Mouse (Mus musculus) cerebellum, postnatal 25 days (tissue): ENCODE data around the gene Sstr4.
A peak's percentile ranks its signal among the peaks of the same experiment; 100 is the strongest.

Source experiments
- DNase-seq, 2 experiments: peaks; one replicate each; pipeline ENCODE4 v3.0.0; 2021; ENCODE audit warnings: mixed read lengths in 2 of 2

Gene Sstr4

DNA sequence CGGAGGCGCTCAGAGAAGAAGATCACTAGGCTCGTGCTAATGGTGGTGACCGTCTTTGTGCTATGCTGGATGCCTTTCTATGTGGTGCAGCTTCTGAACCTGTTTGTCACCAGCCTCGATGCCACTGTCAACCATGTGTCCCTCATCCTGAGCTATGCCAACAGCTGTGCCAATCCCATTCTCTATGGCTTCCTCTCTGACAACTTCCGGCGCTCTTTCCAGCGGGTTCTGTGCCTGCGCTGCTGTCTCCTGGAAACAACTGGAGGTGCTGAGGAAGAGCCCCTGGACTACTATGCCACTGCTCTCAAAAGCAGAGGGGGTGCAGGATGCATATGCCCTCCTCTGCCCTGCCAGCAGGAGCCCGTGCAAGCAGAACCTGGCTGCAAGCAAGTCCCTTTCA, 1.1 kb downstream of the Sstr4 start:
- DNase-seq, result no peak

DNA sequence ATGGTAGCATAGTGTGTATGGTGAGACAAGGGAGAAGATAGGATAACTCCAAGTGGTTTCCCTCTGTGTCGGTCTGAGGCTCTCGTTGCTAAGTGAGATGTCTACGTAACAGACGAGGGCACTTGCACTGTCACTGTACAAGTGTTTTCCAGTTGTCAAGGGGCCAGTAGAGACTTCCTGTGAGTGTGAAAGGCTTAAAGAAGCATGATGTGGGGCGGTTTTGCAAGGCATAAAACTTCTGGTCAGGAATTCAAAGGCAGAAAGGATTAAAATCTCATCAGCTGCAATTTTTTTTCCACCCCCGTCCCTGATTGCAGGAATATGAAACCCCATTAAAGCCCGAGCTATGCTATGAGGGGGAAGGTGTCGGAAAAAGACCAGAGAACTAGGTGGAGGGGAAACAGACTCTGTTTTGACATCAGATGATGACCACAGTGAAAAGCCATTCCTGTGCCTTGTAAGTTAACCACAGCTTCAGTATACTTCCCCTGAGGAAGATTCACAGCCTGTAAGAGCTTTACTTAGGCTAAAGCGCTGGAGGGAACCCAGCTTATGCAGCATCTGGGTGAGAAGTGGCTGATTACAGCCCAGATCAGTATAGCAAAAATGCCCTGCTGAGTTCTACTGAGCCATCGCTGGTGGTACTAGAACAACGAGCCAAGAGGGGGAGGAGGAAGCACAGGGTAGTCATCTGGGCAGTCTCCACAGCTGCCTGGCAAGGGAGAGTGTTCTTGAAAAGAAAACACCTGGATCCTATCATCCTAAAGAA, 2.1 kb downstream of the Sstr4 start:
- no peak for DNase-seq

DNA sequence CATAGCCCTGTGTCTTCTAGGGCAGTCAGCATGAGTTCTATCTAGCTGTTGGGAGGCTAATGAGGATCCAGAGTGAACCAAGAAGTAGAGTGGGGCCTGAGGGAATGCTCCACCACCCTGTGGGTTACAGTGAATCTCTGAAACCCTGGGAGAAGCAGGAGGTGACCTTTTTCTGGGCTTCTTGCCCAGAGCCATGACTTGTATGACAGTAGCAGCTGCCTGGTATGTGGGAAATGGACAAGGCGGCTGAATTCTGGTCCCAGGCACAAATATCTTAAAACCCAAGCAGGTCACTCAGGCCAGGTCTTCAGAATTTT, 2.6 kb downstream of the Sstr4 start:
- no peak for DNase-seq

DNA sequence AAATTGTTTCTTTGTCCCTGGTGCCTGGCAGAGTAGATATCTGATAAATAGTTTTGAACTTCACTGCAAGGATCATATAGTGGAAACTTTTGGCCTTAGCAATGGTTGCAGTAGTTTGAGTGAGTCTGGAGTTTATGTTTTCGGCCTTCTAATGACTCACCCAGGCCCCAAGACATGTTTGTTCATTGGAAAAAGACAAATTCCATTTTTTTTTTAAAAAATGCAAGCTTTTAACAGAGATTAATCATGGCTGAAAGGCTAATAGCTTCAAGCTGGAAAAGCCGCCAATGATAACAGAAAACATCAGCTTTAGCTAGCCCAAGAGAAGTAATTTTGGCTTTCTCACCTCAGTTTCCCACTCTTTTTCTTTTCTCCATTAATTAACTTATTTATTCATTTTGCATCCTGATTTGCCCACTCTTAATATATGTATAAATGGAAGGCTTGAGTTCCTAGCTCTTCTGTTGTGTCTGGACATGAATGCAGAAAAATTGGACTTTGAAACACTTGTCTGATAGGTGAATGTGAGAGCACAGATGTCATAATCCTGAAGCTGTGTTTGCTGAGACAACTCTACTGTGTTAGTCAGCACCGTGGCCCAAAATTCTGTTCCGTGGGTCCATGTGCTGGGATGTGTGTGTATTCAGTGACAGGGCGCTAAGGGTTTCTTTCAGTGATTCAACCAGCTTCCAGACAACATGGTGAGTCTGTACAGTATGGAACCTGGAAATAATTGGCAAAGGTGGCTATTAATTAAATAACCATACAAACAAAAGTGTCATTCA, 3.9 kb downstream of the Sstr4 start:
- DNase-seq, result no peak

DNA sequence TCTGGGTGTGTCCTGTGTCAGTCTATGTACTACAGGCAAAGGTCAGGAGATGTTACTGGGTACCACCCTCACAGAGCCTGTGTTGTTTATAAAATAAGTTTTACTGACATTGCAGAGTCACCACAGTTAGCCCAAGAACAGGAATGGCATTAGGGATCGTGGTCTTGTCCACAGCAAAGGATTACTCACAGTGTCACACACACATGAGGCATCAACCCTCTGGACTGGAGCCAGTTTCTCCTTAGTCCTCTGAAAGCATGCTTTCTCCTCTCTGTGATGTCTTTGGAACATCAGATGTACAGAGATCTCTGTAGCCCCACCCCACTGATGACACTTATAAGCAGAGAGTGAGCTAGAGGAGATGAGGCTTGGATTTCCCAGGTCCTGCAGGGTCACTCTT, 7.1 kb downstream of the Sstr4 start:
- no peak for DNase-seq

DNA sequence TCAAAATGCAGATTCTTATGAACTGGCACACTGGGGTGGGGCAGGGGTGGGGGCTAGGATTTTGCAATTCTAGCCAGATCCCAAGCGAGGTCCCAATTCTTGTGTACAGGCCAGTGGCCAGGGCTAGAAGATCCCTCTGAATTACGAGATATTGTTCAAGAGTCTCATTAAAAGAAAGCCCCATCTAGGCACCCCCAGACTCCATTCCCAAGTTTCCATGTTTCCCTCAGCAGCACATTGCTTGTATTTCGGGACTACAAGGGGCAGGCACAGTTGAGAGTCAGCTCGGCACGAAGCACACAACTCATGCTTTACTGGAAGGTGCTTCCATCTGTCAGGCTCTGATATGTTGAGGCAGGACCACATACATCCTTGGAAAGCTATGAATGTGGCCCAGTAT, 9.8 kb downstream of the Sstr4 start:
- DNase-seq, result no peak

DNA sequence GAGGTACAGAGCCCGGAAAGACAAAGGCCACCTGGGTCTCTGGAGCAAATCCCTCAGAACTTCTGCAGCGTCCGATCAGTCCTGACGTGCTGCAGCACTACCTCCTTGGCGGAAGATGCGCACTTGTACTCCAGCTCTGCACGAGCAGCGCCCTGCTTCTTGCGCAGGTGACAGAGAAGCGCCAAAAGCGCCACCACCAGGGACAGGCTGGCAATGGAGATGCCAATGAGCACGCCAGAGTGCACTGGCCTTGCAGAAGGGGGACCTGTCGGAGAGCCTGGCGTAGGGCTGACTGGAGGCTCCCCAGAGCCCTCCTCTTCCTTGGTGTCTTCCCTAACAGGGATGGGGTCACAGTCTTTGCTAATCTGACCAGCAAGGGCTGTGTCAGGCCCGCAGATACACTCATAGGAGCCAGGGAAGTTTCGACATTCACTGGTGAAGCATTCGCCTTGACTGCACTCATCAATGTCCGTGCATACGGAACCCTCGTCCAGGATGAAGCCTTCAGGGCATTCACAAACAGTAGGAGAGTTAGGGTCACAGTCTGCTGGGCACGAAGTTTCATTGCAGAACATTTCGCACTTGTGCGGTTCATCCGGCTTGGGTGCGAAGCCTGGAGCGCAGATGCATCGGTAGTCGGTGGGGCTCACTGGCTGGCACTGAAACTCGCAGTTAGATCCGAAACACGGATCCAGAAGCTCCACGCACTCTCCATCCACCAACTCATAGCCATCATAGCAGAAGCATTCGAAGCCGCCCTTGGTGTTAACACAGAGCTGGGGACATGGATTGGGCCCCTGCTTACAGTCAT, 11.2 kb downstream of the Sstr4 start:
- DNase-seq, result peak; percentile 6 to 15

DNA sequence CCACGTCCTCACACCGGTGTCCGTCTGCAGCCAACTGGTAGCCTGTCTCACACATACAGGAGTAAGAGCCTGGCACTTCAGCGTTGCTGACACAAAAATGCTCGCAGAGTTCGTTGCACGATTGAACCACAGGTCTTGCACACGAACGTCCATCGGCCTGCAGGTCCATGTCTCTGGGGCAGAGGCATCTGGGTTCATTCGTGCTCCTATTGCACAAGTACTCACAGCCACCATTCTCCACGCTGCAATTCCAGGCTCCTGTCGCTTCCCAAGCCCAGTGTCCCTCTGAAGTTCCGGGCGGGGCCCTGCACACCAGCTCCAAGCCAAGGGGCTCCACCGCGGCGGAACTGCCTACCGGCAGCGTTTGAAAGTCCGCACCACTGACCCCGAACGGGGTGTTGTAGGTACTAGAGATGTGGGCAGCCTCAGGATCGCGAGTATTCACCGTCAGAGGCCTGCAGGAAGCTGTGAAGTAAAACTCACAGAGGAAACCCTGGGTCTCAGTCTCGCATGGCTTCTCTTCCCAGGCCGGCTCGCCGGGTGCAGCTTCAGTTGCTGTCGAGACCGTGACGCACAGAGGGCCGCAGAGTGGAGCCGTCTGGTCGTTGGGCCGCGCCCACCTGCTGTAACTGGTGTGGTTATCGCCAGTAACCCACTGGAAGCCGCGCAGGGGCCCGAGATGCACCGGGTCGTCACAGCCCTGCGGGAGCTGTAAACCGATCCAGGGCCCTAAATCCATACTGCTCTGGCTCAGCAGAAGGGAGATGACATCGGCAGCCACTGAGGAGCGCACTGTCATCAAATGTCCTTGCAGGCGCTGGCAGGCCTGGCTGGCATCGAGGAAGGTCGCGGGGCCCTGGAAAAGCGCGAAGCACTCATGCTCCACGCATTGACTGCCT, 12.1 kb downstream of the Sstr4 start:
- peak in 1 of 2 experiments; percentile 17 for DNase-seq

DNA sequence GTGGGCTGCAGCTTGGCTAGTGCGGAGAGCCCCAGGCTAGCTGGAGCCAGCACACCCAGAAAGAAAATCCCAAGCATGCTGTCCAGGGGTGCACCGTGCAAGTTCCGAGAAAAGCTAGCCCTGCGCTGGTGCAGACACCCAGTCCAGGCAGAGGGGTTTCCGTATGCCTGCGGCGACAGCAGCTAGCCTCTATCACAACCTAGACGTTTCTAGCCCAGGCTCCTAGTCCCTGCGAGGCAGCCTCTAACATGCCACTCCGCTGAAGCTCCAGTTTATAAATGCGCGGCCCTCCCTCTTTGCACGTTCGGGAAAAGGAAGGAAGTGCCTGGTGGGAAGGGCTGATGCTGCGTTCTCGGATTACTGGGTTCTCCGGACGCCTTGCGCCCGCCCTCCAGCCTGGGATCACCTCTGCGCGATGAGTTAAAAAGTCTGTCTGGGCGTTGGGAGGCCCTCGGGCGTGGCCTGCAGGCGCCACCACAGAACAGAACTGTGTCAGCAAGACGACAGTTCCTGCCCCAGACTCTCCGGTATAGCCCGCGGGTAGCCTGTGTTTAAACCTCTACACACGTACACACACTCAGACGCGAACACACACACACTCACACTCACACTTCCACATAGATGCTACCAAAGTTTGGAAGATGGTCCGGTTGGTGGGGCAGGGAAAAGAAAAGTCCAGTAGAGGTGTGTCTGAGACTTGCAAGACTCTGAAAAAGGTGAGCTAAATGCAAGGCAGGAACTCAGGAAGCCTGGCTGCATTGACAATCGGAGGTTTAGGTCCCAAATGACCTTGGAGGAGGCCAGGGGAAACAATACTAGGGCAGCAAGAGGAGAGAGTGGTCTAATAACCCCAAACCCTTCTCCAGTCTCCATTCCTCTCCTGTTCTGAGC, 13.0 kb downstream of the Sstr4 start, which contains the start of gene Thbd:
Thbd (minus strand) TSS at position 319 of the 891 bp plus-strand sequence.
- peak in 1 of 2 experiments; percentile 9 for DNase-seq

DNA sequence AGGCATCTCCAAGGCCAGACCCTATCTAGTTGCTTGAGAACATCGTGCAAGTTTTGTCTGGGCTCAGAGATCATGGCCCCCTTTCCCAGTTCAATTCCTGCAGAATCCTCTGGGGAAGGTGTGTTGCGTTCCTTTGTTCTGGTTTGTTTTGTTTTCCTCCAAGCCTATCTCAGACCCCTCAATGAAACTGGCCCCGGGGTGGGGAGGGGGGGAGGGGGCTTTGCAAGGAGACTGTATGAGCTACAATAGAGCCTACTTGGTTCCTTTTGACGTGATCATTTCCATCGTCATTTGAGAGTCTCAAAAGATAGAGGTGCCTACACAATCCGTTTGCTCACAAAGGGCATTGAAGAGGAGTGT, 13.6 kb downstream of the Sstr4 start:
- DNase-seq, result no peak

DNA sequence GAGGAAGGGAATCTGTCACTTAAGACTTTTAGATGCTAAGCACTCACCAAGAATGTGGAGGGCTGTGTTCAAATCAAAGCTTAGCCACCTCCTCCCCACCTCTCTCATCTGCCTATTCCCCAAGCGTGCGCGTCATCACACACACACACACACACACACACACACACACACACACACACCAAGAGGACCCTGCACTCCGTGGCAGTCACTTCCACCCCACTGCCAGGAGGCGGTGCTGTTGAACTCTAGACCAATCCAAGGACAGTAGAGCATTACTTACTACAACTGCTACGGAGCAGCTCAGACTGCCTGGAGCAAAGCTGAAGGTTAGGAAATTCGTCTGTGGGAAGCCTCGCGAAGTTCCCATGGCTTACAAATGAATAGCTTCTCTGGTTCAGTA, 14.0 kb downstream of the Sstr4 start:
- DNase-seq, result peak; percentile 22 to 52

DNA sequence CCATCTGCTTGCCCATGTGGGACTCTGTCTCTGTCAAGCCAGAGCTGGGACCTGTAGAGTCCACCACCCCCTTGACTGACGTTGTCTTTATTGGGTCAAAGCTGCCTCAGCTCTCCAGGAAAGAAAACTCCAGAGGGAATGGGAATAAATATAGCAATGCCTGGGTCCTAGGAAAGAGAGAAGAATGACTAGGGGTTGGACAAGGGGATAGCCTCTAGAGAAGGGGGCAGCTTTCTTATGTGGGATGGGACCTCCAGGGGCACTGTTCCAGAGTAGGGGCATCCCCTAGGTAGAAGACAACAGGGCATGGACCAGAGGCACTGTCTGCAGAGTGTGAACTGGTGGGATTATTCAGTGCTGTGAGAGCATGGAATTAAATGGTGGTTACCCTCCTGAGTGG, 14.7 kb downstream of the Sstr4 start:
- DNase-seq, result no peak

DNA sequence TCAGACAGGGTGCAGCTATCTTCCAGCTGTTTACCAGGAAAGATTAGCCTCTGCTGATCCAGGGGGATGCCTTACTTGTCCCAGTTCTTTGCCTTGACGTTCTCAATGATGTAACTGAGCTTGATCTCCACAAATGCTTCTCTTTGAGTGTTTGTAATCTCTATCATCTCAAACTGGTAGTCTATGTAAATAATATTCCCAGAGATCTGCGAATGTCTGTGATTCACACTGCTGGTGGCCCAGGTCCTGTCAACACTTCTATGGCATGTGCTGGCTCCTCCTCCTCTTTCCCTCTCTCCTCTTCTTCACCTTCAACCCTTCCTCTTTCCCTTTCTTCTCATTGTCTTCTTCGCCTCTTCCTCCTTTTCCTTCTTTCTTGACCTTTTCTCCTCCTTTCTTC, 24.0 kb downstream of the Sstr4 start:
- no peak for DNase-seq

DNA sequence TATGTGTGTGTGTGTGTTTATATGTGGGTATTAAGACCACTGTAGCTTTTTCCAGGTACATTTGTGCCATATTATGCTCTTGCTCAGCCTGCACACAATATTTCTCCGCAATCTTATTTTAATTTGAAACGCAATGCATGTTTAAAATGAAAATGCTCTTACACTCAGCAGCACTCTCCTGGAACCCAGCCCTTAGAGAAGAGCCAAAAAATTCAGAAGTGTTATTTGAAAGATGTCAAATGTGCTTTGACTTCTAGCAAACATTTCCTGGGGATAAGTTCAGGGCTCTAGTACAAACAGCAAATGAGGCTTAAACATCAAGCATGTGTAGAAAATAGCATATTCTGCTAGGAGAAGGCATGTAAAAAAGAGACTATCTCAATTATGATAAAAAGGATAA, 24.6 kb downstream of the Sstr4 start:
- no peak for DNase-seq

DNA sequence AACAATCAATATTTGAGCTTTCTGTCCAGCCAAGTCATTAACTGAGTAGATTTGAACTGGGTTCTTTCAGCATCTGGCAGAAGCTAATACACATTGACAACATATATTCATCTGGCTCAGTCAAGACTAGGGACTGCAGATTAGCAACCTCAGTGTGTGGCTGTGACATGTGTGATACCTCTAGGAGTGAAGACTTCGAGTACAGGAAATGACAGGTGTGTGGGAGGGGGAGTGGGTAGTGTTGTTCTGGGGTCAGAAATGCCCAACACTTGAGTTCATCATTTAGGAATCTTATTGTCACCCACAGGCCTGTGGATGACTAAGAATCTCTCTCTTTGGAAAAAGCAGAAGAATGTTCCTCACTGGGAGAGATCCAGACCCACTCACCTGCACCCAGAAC, 26.0 kb downstream of the Sstr4 start:
- DNase-seq, result no peak

DNA sequence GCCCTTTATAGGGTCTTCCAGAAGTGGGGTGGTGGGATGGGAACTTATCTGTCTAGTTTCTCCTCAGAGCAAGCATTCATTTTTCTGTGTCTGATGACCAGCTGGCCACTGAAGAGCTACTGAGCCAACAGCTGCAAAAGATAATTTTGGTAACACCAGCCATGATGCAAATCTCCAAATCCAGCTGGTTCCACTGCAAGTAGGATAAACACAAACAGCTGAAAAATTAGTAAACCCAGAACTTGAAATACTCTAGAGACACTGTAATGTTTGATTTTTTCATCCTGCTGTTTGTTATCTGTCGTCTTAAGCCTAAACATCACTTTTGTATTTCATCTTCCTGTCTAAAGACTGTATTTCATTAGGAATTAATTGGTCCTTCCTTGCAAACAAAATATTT, 26.6 kb downstream of the Sstr4 start:
- DNase-seq, result no peak

DNA sequence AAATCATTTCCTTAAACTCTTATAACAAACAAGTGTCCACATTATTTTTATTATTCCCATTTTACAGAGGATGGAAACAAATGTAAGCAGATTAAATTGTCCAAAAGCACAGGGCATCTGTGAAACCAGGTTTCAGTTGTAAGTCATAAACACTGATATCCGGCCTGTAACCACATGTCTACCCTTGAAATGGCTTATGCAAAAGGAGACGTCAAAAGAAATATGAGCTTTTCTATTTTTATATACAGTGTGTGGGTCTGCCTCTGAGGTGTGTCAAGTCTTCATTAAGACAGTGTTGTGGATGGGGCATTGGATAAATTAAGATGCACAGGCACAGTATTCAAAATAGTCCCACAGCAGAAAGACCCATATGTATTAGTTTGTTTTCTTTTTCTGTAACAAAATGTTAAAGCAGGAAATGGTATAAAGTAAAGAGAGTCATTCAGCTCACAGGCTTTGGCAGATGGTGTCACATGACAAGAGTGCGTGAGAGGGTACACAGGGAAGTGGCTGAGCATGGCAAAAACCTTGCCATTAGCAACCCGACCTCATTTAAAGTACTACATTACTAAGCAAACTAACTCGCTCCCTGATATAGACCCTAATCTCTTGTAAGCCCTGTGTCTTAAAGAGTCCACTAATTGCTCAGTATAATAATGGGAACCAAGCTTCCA, 30.7 kb downstream of the Sstr4 start:
- DNase-seq, result no peak

DNA sequence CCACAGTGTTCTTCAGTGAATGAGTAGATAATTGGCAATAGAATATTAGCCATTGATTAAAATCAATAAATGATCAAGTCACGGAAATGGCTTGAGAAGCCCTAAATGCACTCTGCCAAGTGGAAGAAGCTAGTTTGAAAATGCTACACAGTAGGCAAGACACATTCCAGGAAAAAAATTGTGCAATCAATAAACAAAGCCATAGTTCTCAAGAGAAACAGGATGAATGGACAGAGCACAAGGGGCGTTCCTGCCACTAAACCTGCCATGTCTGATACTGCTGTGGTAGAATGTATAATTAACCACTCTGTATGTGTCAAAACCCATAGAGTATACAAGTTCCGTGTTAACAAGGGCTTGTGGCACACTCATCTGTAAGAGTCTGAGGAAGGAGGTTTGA, 32.4 kb downstream of the Sstr4 start:
- no peak for DNase-seq

DNA sequence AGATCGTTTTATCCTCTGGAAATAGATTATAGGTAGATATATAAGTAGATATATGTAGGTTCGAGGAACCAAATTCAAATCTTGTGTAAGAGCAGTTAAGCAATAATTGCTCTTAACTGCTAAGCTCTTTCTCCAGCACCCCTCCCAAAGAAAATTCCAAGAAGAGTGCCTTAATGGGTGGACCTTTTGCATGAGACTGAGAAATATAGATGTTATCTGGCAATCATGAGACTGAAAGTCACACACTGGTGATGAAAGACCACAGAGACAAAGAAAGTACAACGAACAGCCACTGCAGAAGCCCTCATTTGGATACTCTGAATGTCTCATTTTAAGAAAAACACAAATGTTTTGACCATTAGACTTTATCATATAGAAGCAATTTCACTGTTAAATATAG, 33.4 kb downstream of the Sstr4 start:
- DNase-seq, result no peak

DNA sequence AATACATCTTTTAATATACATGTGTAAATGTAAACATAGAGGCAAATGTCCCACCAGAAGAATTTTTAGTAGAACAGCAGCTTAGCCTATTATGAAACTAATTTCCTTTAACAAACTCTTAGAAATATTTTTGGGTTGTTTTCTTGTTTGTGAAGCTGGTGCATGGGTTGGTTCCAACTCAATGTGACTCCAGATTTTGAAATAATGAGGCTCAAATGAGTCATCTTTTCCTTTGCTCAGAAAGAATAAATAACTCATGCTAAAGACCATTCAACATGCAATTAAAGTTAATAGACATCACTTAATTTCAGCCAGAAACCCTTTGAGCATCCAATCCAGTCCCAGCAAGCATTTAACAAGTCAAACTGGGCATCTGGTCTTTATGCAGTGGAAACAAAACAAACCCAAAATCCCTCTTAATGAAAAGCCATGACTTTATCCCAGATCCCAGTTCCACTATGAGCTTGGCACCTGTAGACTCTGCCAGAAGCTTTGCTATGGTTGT, 33.9 kb downstream of the Sstr4 start:
- no peak for DNase-seq

DNA sequence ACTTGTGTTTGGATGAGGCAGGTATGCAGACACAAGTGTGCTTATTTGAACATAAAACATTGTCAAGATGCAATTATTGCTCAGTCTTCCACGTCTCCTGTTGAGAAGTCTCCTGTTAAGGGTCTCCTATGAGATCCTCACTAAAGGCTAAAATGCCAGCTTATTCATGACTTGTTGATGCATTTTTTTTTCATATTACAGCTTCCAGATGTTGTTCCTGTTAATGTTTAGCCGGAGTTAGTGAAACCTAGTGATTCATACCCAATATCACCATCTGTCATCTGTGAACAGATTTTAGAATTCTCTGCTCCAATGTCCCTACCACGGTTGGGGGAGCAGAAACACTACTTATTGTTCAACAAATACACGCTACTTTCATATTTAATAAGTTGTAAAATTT, 35.8 kb downstream of the Sstr4 start:
- DNase-seq, result no peak
